In the genomic region with DNA sequence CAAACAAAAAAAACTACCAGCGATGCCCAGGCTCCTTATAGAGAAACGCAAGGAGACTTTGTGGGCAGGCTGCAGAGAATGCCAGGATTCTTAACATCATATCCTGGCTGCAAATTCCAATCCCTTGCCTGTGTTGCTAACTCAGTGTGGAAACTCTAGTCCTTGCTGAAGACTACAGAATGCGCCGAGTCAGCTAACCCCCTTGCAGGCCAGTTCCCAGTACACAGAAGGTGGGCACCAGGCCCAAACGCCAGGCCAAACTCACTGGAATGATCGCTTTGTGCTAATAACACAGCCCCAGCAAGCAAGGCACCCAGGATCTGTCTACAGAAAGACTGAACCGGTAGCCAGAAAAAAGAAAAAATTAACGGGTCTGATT, we compare ENCODE assay signal across 8 mouse cellular contexts. TPM values are rescaled to one million over a fixed set of nuclear protein-coding genes. Genes with fewer than 3 reads are reported as not detected.
DNase-seq lines count a peak whose midpoint lies in the region; ATAC-seq and TF ChIP-seq lines count a peak whose summit lies in the region.

No protein-coding gene starts in this region.

- H3K36me3 ChIP-seq in midbrain, postnatal 0 days (ENCODE audit: insufficient read depth, low read length) = peaks cover 14% of the 10 kb centered on the region
- peaks cover 28% of the 10 kb centered on the region for H3K36me3 ChIP-seq in midbrain, embryonic 10.5 days
- H3K36me3 ChIP-seq in hindbrain, embryonic 16.5 days (ENCODE audit: control insufficient read depth, insufficient read depth, low read length) = peaks cover 12% of the 10 kb centered on the region
- H3K36me3 ChIP-seq in small intestine, adult 2 months (ENCODE audit: control insufficient read depth, insufficient read depth, low read length) = peaks cover 9% of the 10 kb centered on the region

- TF ChIP-seq POLR2A in small intestine, adult 2 months (IDR thresholded peaks at IDR 0.05; ENCODE audit: low read depth, low read length) = no peak

- no peak overlapping the region for H3K27ac ChIP-seq in midbrain, postnatal 0 days (ENCODE audit: low read depth, low read length)
- H3K27ac ChIP-seq in midbrain, embryonic 10.5 days (replicated peaks) = no peak overlapping the region
- H3K27ac ChIP-seq in brown adipose tissue, adult 24 weeks (replicated peaks; ENCODE audit: low read depth, low read length) = peak overlapping the region; percentile 2; the same call in 1 of the 2 replicates
- peak overlapping the region; percentile 14; the same call in 1 of the 2 replicates for H3K27ac ChIP-seq in hindbrain, embryonic 16.5 days (ENCODE audit: low read depth, low read length)
- peak overlapping the region; percentile 76 for H3K27ac ChIP-seq in small intestine, adult 2 months (ENCODE audit: insufficient read depth, low read depth, low read length)

- WGBS in midbrain, postnatal 0 days = 56% methylated on average over 8 of the region's 8 CpGs
- WGBS in midbrain, embryonic 10.5 days = 73% methylated on average over 8 of the region's 8 CpGs
- 46% methylated on average over 8 of the region's 8 CpGs for WGBS in hindbrain, embryonic 16.5 days
- WGBS in small intestine, adult 2 months = 28% methylated on average over 8 of the region's 8 CpGs

- peaks cover 9% of the 10 kb centered on the region; the same call in 1 of the 2 replicates for H3K4me1 ChIP-seq in midbrain, postnatal 0 days (ENCODE audit: insufficient read depth, low read length)
- peaks cover 42% of the 10 kb centered on the region for H3K4me1 ChIP-seq in midbrain, embryonic 10.5 days
- peaks cover 13% of the 10 kb centered on the region; the same call in 1 of the 2 replicates for H3K4me1 ChIP-seq in brown adipose tissue, adult 24 weeks (ENCODE audit: control insufficient read depth, insufficient read depth, insufficient read length, low read length)
- peaks cover 10% of the 10 kb centered on the region for H3K4me1 ChIP-seq in hindbrain, embryonic 16.5 days (ENCODE audit: control insufficient read depth, insufficient read depth, low read depth, low read length)
- H3K4me1 ChIP-seq in small intestine, adult 2 months (ENCODE audit: control insufficient read depth, insufficient read depth, insufficient read length, low read length) = peaks cover 24% of the 10 kb centered on the region

- no peak overlapping the region for H3K4me2 ChIP-seq in midbrain, postnatal 0 days (ENCODE audit: low read depth, low read length, poor library complexity, severe bottlenecking)
- H3K4me2 ChIP-seq in hindbrain, embryonic 16.5 days (ENCODE audit: low read length) = no peak overlapping the region

- no peak overlapping the region for H3K9ac ChIP-seq in midbrain, postnatal 0 days (replicated peaks; ENCODE audit: low read length, poor library complexity, severe bottlenecking)
- no peak overlapping the region for H3K9ac ChIP-seq in hindbrain, embryonic 16.5 days (ENCODE audit: low read depth, low read length)

- peak; percentile 27; the same call in 1 of the 2 replicates for ATAC-seq in midbrain, postnatal 0 days (ENCODE audit: low FRiP score)
- peak; percentile 75 for ATAC-seq in hindbrain, embryonic 16.5 days

- no peak for TF ChIP-seq CTCF in midbrain, postnatal 0 days (IDR thresholded peaks at IDR 0.05)
- TF ChIP-seq CTCF in small intestine, adult 2 months (IDR thresholded peaks at IDR 0.05; ENCODE audit: extremely low read depth, insufficient read length, insufficient replicate concordance, low read depth, low read length) = no peak

- DNase-seq in midbrain, postnatal 0 days (ENCODE audit: low spot score) = peak; percentile 70
- no peak for DNase-seq in midbrain, embryonic 10.5 days (ENCODE audit: low spot score)
- peak; percentile 83 for DNase-seq in gastrocnemius, adult 18-20 months (ENCODE audit: low spot score)
- peak; percentile 49 to 64 for DNase-seq in lung, adult 18-20 months
- DNase-seq in retina, embryonic 14.5 days (ENCODE audit: low spot score) = no peak

- no peak overlapping the region for H3K4me3 ChIP-seq in midbrain, postnatal 0 days (ENCODE audit: low read depth, low read length)
- no peak overlapping the region for H3K4me3 ChIP-seq in midbrain, embryonic 10.5 days
- peak overlapping the region; percentile 18 for H3K4me3 ChIP-seq in brown adipose tissue, adult 24 weeks (ENCODE audit: insufficient read depth, low read depth, low read length)
- no peak overlapping the region for H3K4me3 ChIP-seq in hindbrain, embryonic 16.5 days (ENCODE audit: low read length)
- H3K4me3 ChIP-seq in small intestine, adult 2 months (ENCODE audit: low read depth, low read length) = peak overlapping the region; percentile 31; the same call in 1 of the 2 replicates

- no peaks in the 10 kb centered on the region for H3K27me3 ChIP-seq in midbrain, postnatal 0 days (ENCODE audit: insufficient read depth, low read length)
- no peaks in the 10 kb centered on the region for H3K27me3 ChIP-seq in midbrain, embryonic 10.5 days (ENCODE audit: low read depth, poor library complexity, severe bottlenecking)
- no peaks in the 10 kb centered on the region for H3K27me3 ChIP-seq in hindbrain, embryonic 16.5 days (replicated peaks; ENCODE audit: control insufficient read depth, insufficient read depth, low read length)
- H3K27me3 ChIP-seq in small intestine, adult 2 months (ENCODE audit: control insufficient read depth, insufficient read depth, low read length) = no peaks in the 10 kb centered on the region

- no peaks in the 10 kb centered on the region for H3K9me3 ChIP-seq in midbrain, postnatal 0 days (ENCODE audit: low read length)
- H3K9me3 ChIP-seq in midbrain, embryonic 10.5 days (replicated peaks) = no peaks in the 10 kb centered on the region
- no peaks in the 10 kb centered on the region for H3K9me3 ChIP-seq in hindbrain, embryonic 16.5 days (ENCODE audit: control insufficient read depth, low read length)

RNA-seq across cellular contexts. Expression of a gene that starts 7.2 kb away (rescaled TPM):
- 11.7 and 16.1 TPM in 2 replicates for total RNA-seq in midbrain, postnatal 0 days (2014; rRNA removed)
- polyA plus RNA-seq in midbrain, postnatal 0 days (2015; fragmentation: Nextera tagmentation; extraction: Ambion mirVana) = 1.1 and 2.7 TPM in 2 replicates
- 2.8 TPM in 2 replicates for polyA plus RNA-seq in midbrain, embryonic 10.5 days (2016; fragmentation: Nextera tagmentation; extraction: Ambion mirVana)
- 12.0 and 17.5 TPM in 2 replicates for polyA plus RNA-seq in brown adipose tissue, adult 24 weeks (2012; ENCODE audit: insufficient read depth, insufficient read length, missing spikeins)
- 100 to 1,000 TPM; 151 to 156 TPM for total RNA-seq in gastrocnemius, adult 18-20 months (2021)
- 2.1 and 2.7 TPM in 2 replicates for polyA plus RNA-seq in hindbrain, embryonic 16.5 days (2015; fragmentation: Nextera tagmentation; extraction: Ambion mirVana)
- 4.3 and 8.9 TPM in 2 replicates for polyA plus RNA-seq in small intestine, adult 2 months (2012; rRNA removed)

Comparison
In these comparisons a context has a peak if more than half of its experiments do, and no peak if none do; other contexts are left out.
1. DNase-seq: peak in midbrain, postnatal 0 days (single experiment), gastrocnemius, adult 18-20 months (single experiment) and lung, adult 18-20 months (2 of 2); none in midbrain, embryonic 10.5 days (single experiment) and retina, embryonic 14.5 days (single experiment).
2. H3K27ac ChIP-seq: peak in brown adipose tissue, adult 24 weeks (single experiment), hindbrain, embryonic 16.5 days (single experiment) and small intestine, adult 2 months (single experiment); none in midbrain, postnatal 0 days (single experiment) and midbrain, embryonic 10.5 days (single experiment).
3. H3K4me3 ChIP-seq: peak in brown adipose tissue, adult 24 weeks (single experiment) and small intestine, adult 2 months (single experiment); none in midbrain, postnatal 0 days (single experiment), midbrain, embryonic 10.5 days (single experiment) and hindbrain, embryonic 16.5 days (single experiment).